Mouse (Mus musculus) erythroblast, embryonic 14.5 days (primary cell): ENCODE data around the gene Ang5.
"Not testable (repeated sequence)": the region's sequence is repeated elsewhere in the genome, so short reads cannot be mapped to it uniquely, and the experiment has no call there.

Experiments used
- GATA1 ChIP-seq: IDR thresholded peaks from 2 replicates; pipeline ENCODE4 v1.6.1; 2012; ENCODE audit warnings: low read length, inconsistent platforms, mixed read lengths
- TAL1 ChIP-seq: IDR thresholded peaks from 3 replicates; pipeline ENCODE4 v1.6.1; 2012; ENCODE audit warnings: low read length, inconsistent platforms, mixed read lengths

- TF ChIP-seq GATA1, TAL1: not testable (repeated sequence)
These were observed 23.9 kb upstream of the Ang5 start for GRCm38 (mm10) chr14:43932991-43933390.
